Mouse (Mus musculus) erythroid progenitor cell, adult 5-6 weeks (primary cell): ENCODE data around the gene Olfr1177-ps. TPM values are rescaled to one million over a fixed set of nuclear protein-coding genes. Genes with fewer than 3 reads are reported as not detected.

Experiments used
- ATAC-seq: replicated peaks from 2 replicates; pipeline ENCODE4 v1.8.0; 2016; ENCODE audit warnings: moderate number of reproducible peaks, mild to moderate bottlenecking, moderate TSS enrichment, inconsistent platforms; ENCODE audit not compliant: poor library complexity, low FRiP score, severe bottlenecking
- total RNA-seq, 2 experiments: library from RNA; stranded (forward) in 1 of 2; stranded (reverse) in 1 of 2; fragments of 150-400 nt in 1 of 2; fragments of 186-747, 209-891 nt in 1 of 2; gene quantifications; 2 replicates each; pipeline versions ENCODE4 v1.2.3 to v1.2.4; 2015 to 2017; ENCODE audit warnings: low replicate concordance in 2 of 2

The Olfr1177-ps gene
- total RNA-seq (2015; ENCODE audit: low replicate concordance) = not detected in 2 replicates
- not detected in 2 replicates for total RNA-seq (2017; ENCODE audit: low replicate concordance)

DNA sequence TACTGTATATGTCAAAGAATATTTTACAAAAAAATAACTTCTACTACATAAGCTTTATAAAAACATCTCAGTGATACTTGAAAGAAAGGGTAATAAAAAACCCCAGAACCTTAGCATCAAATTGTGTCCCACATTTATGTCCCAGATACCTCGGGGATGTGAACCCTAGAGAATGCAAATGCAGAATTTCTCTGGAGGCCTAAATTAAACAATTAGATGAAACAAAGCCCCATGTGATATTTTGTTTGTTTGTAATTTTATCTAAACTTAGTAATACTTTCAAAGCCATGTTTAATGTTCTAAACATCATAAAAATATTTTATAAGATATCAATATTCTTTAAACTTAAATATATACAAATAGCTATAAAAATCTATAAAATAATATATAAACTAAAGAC, at the start of gene Olfr1177-ps:
Gene Olfr1177-ps, minus strand, starts transcription at position 101 of the 400 bp plus-strand sequence.
- ATAC-seq = no peak

- ATAC-seq = no peak
Measured at GRCm38 (mm10) chr2:88386762-88387161, 40.5 kb upstream of the Olfr1177-ps start, which contains the start of gene Olfr1178. TSS of gene Olfr1178 (plus strand) at chr2:88387062.

- ATAC-seq = no peak
Measured at GRCm38 (mm10) chr2:88356304-88356703, 10.0 kb upstream of the Olfr1177-ps start.

- no peak for ATAC-seq
Measured at GRCm38 (mm10) chr2:88336421-88336820, 9.9 kb downstream of the Olfr1177-ps start, which contains the start of gene Olfr1176. TSS of gene Olfr1176 (plus strand) at chr2:88336721.

- no peak for ATAC-seq
Measured at GRCm38 (mm10) chr2:88327115-88327514, 19.2 kb downstream of the Olfr1177-ps start, which contains the start of gene Olfr1175-ps. TSS of gene Olfr1175-ps (minus strand) at chr2:88327215.

DNA sequence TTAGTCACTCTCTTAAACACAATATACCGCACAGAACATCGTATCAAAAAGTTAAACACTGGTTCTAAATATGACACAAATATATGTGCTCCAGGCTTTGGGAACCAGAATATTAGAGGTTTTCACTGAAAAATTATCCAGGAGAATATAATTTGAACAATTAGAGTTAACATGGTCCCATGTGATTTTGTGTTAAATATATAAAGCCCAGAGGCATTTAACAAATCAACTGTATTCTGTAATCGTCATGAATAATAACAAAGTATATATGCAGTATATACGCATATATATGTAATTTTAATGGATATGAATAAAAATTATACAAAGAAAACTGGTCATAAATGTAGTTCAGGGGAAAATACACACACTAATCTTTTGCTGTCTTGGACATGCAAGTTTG, 31.3 kb downstream of the Olfr1177-ps start, which contains the start of gene Olfr1174-ps:
Gene Olfr1174-ps, minus strand, starts transcription at position 101 of the 400 bp plus-strand sequence.
- no peak for ATAC-seq

Other genes with a start within 250 kb of the Olfr1177-ps start
- not detected in 2 replicates for gene Olfr1166, start 218.2 kb downstream of the Olfr1177-ps start, total RNA-seq (2015; ENCODE audit: low replicate concordance)
- not detected in 2 replicates for gene Olfr1166, start 218.2 kb downstream of the Olfr1177-ps start, total RNA-seq (2017; ENCODE audit: low replicate concordance)
- not detected in 2 replicates for gene Olfr1167, start 191.3 kb downstream of the Olfr1177-ps start, total RNA-seq (2015; ENCODE audit: low replicate concordance)
- not detected in 2 replicates for gene Olfr1167, start 191.3 kb downstream of the Olfr1177-ps start, total RNA-seq (2017; ENCODE audit: low replicate concordance)
- not detected in 2 replicates for gene Olfr1168, start 164.6 kb downstream of the Olfr1177-ps start, total RNA-seq (2015; ENCODE audit: low replicate concordance)
- not detected in 2 replicates for gene Olfr1168, start 164.6 kb downstream of the Olfr1177-ps start, total RNA-seq (2017; ENCODE audit: low replicate concordance)
- not detected in 2 replicates for gene Olfr1170, start 118.2 kb downstream of the Olfr1177-ps start, total RNA-seq (2015; ENCODE audit: low replicate concordance)
- gene Olfr1170, start 118.2 kb downstream of the Olfr1177-ps start, total RNA-seq (2017; ENCODE audit: low replicate concordance) = not detected in 2 replicates
- not detected in 2 replicates for gene Olfr1173, start 66.6 kb downstream of the Olfr1177-ps start, total RNA-seq (2015; ENCODE audit: low replicate concordance)
- not detected in 2 replicates for gene Olfr1173, start 66.6 kb downstream of the Olfr1177-ps start, total RNA-seq (2017; ENCODE audit: low replicate concordance)
- gene Olfr1174-ps, start 31.4 kb downstream of the Olfr1177-ps start, total RNA-seq (2015; ENCODE audit: low replicate concordance) = not detected in 2 replicates
- not detected in 2 replicates for gene Olfr1174-ps, start 31.4 kb downstream of the Olfr1177-ps start, total RNA-seq (2017; ENCODE audit: low replicate concordance)
- not detected in 2 replicates for gene Olfr1175-ps, start 19.3 kb downstream of the Olfr1177-ps start, total RNA-seq (2015; ENCODE audit: low replicate concordance)
- gene Olfr1175-ps, start 19.3 kb downstream of the Olfr1177-ps start, total RNA-seq (2017; ENCODE audit: low replicate concordance) = not detected in 2 replicates
- gene Olfr1176, start 9.8 kb downstream of the Olfr1177-ps start, total RNA-seq (2015; ENCODE audit: low replicate concordance) = not detected in 2 replicates
- gene Olfr1176, start 9.8 kb downstream of the Olfr1177-ps start, total RNA-seq (2017; ENCODE audit: low replicate concordance) = not detected in 2 replicates
- not detected in 2 replicates for gene Olfr1178, start 40.6 kb upstream of the Olfr1177-ps start, total RNA-seq (2015; ENCODE audit: low replicate concordance)
- gene Olfr1178, start 40.6 kb upstream of the Olfr1177-ps start, total RNA-seq (2017; ENCODE audit: low replicate concordance) = not detected in 2 replicates
- not detected in 2 replicates for gene Olfr1179, start 60.0 kb upstream of the Olfr1177-ps start, total RNA-seq (2015; ENCODE audit: low replicate concordance)
- not detected in 2 replicates for gene Olfr1179, start 60.0 kb upstream of the Olfr1177-ps start, total RNA-seq (2017; ENCODE audit: low replicate concordance)
- gene Olfr1180, start 72.7 kb upstream of the Olfr1177-ps start, total RNA-seq (2015; ENCODE audit: low replicate concordance) = not detected in 2 replicates
- not detected in 2 replicates for gene Olfr1180, start 72.7 kb upstream of the Olfr1177-ps start, total RNA-seq (2017; ENCODE audit: low replicate concordance)
- gene Olfr1181, start 79.7 kb upstream of the Olfr1177-ps start, total RNA-seq (2015; ENCODE audit: low replicate concordance) = not detected in 2 replicates
- not detected in 2 replicates for gene Olfr1181, start 79.7 kb upstream of the Olfr1177-ps start, total RNA-seq (2017; ENCODE audit: low replicate concordance)
- gene Gm13757, start 102.6 kb upstream of the Olfr1177-ps start, total RNA-seq (2015; ENCODE audit: low replicate concordance) = not detected in 2 replicates
- not detected in 2 replicates for gene Gm13757, start 102.6 kb upstream of the Olfr1177-ps start, total RNA-seq (2017; ENCODE audit: low replicate concordance)
- not detected in 2 replicates for gene Olfr1183, start 108.4 kb upstream of the Olfr1177-ps start, total RNA-seq (2015; ENCODE audit: low replicate concordance)
- gene Olfr1183, start 108.4 kb upstream of the Olfr1177-ps start, total RNA-seq (2017; ENCODE audit: low replicate concordance) = not detected in 2 replicates
- gene Olfr1184, start 137.1 kb upstream of the Olfr1177-ps start, total RNA-seq (2015; ENCODE audit: low replicate concordance) = not detected in 2 replicates
- not detected in 2 replicates for gene Olfr1184, start 137.1 kb upstream of the Olfr1177-ps start, total RNA-seq (2017; ENCODE audit: low replicate concordance)
- gene Olfr1185-ps1, start 146.8 kb upstream of the Olfr1177-ps start, total RNA-seq (2015; ENCODE audit: low replicate concordance) = not detected in 2 replicates
- gene Olfr1185-ps1, start 146.8 kb upstream of the Olfr1177-ps start, total RNA-seq (2017; ENCODE audit: low replicate concordance) = not detected in 2 replicates
- not detected in 2 replicates for gene Olfr1186, start 172.1 kb upstream of the Olfr1177-ps start, total RNA-seq (2015; ENCODE audit: low replicate concordance)
- gene Olfr1186, start 172.1 kb upstream of the Olfr1177-ps start, total RNA-seq (2017; ENCODE audit: low replicate concordance) = not detected in 2 replicates
- not detected in 2 replicates for gene Olfr1188, start 210.4 kb upstream of the Olfr1177-ps start, total RNA-seq (2015; ENCODE audit: low replicate concordance)
- gene Olfr1188, start 210.4 kb upstream of the Olfr1177-ps start, total RNA-seq (2017; ENCODE audit: low replicate concordance) = not detected in 2 replicates
- not detected in 2 replicates for gene Olfr1189, start 240.0 kb upstream of the Olfr1177-ps start, total RNA-seq (2015; ENCODE audit: low replicate concordance)
- gene Olfr1189, start 240.0 kb upstream of the Olfr1177-ps start, total RNA-seq (2017; ENCODE audit: low replicate concordance) = not detected in 2 replicates